Mouse (Mus musculus): ENCODE data around the gene Lrrc56.

DNA sequence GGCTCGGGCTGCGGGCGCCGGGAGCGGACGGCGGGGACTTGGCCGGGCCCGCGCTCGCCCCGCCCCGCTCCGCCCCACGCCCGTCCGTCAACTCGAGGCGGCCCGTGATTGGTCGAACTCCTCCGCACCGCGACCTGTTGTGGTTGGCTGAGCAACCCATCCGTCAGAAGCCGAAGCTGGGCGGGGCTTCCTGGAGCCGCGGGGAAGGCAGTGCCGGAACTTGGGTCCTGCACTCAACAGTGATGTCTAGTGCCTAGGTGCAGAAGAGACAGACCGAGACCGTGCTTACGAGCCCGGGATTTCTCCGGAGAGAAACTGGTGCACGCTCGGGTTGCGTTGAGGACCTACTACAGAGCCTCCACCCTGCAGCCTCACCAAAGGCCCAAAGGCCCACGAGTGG is at the start of gene Lrrc56, which contains the start of gene Hras:
- TF ChIP-seq CTCF (IDR thresholded peaks at IDR 0.05; ENCODE audit: low read depth, low read length), result no peak
- no peak for TF ChIP-seq GATA1 (IDR thresholded peaks at IDR 0.05; ENCODE audit: borderline replicate concordance, low read length)
- TF ChIP-seq TAL1 (conservative IDR thresholded peaks at IDR 0.05; ENCODE audit: low read depth, low read length), result no peak
- TF ChIP-seq POLR2AphosphoS5 (IDR thresholded peaks at IDR 0.05; ENCODE audit: insufficient replicate concordance, low read depth, low read length), result no peak
- TF ChIP-seq GATA2 (IDR thresholded peaks at IDR 0.05; ENCODE audit: borderline replicate concordance, low read depth, low read length), result no peak
